ENCODE assay signal across 9 mouse cellular contexts in the genomic region with DNA sequence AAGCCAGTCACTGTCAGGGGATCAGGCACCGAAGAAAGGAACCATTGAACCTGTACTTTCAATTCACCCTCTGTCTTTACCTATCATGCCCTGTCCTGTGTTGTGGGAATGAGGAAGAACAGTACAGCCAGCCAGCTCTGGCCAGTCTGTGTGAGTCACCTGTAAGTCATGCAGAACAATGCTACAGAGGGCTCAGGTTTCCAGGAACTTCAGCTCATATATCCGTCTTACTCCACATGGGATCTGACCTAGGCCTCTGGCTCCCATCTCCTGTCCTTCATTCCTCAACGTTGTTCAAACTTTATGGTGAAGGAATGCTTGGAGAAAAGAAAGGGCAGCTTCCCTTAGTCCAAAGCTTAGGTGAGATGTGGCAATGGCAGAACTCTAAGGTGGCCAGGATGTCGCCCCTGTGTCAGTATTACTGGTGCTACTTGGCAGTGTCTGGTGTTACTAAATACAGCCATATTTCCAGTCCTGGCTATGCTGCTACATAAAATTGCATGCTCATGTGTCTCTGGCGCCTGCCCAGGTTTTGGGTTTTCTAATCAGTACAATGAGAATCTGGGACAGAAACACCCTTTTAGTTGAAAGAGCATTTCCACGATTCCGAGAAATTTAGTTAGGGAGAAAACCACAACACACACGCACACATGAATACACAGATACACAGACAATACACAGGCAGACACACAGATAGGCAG.
DNase-seq lines count a peak whose midpoint lies in the region; ATAC-seq and TF ChIP-seq lines count a peak whose summit lies in the region.
"Had no signal": no experiment of that assay in that cellular context is flagged by ENCODE, and none has a peak within 500 bp of the region (broad histone marks: within the 10 kb centered on the region; RNA-seq: fewer than 3 reads in every experiment).

No protein-coding gene starts in this region.

- WGBS in lung, postnatal 0 days: 69% methylated on average over 8 of the region's 8 CpGs
- 44% methylated on average over 8 of the region's 8 CpGs for WGBS in embryonic facial prominence, embryonic 13.5 days
- WGBS in hindbrain, embryonic 12.5 days: 83% methylated on average over 8 of the region's 8 CpGs

- TF ChIP-seq EP300 in lung, postnatal 0 days (IDR thresholded peaks at IDR 0.05): no peak

- H3K9me3 ChIP-seq in lung, postnatal 0 days (ENCODE audit: low read length): no peaks in the 10 kb centered on the region
- no peaks in the 10 kb centered on the region for H3K9me3 ChIP-seq in embryonic facial prominence, embryonic 13.5 days
- no peaks in the 10 kb centered on the region for H3K9me3 ChIP-seq in hindbrain, embryonic 12.5 days (replicated peaks)

- no peak overlapping the region for H3K4me2 ChIP-seq in lung, postnatal 0 days (replicated peaks; ENCODE audit: low read depth, low read length)
- H3K4me2 ChIP-seq in embryonic facial prominence, embryonic 13.5 days: no peak overlapping the region
- no peak overlapping the region for H3K4me2 ChIP-seq in hindbrain, embryonic 12.5 days (replicated peaks)

- intact Hi-C loops in heart, postnatal 25 days (cut with DNase I): no loop called here

- H3K27ac ChIP-seq in lung, postnatal 0 days (ENCODE audit: low read length): no peak overlapping the region
- H3K27ac ChIP-seq in embryonic facial prominence, embryonic 13.5 days: peak overlapping the region; percentile 29; the same call in 1 of the 2 replicates
- no peak overlapping the region for H3K27ac ChIP-seq in hindbrain, embryonic 12.5 days

- no peak for TF ChIP-seq CTCF in lung, postnatal 0 days (IDR thresholded peaks at IDR 0.05)

- no peaks in the 10 kb centered on the region for H3K36me3 ChIP-seq in lung, postnatal 0 days (ENCODE audit: insufficient read depth, low read length)
- H3K36me3 ChIP-seq in embryonic facial prominence, embryonic 13.5 days: no peaks in the 10 kb centered on the region
- H3K36me3 ChIP-seq in hindbrain, embryonic 12.5 days: no peaks in the 10 kb centered on the region

- H3K4me3 ChIP-seq in lung, postnatal 0 days (ENCODE audit: low read depth, low read length): no peak overlapping the region
- H3K4me3 ChIP-seq in embryonic facial prominence, embryonic 13.5 days: no peak overlapping the region
- no peak overlapping the region for H3K4me3 ChIP-seq in hindbrain, embryonic 12.5 days
- H3K4me3 ChIP-seq: erythroblast, embryonic 14.5 days had no signal

- no peaks in the 10 kb centered on the region for H3K4me1 ChIP-seq in lung, postnatal 0 days (ENCODE audit: insufficient read depth, low read depth, low read length)
- H3K4me1 ChIP-seq in embryonic facial prominence, embryonic 13.5 days: peaks cover 40% of the 10 kb centered on the region
- 0 out of 2 replicates have a peak, but pooled peaks cover 2% of the 10 kb centered on the region for H3K4me1 ChIP-seq in hindbrain, embryonic 12.5 days

- peak; percentile 66 for ATAC-seq in lung, postnatal 0 days
- ATAC-seq in embryonic facial prominence, embryonic 13.5 days (ENCODE audit: insufficient number of reproducible peaks, insufficient read depth, low FRiP score, low TSS enrichment, low read depth): no peak
- ATAC-seq in hindbrain, embryonic 12.5 days (ENCODE audit: low FRiP score): no peak

- H3K9ac ChIP-seq in lung, postnatal 0 days (replicated peaks; ENCODE audit: low read depth): no peak overlapping the region
- no peak overlapping the region for H3K9ac ChIP-seq in embryonic facial prominence, embryonic 13.5 days
- H3K9ac ChIP-seq in hindbrain, embryonic 12.5 days: no peak overlapping the region

- peak; percentile 29 for DNase-seq in lung, postnatal 0 days (ENCODE audit: low spot score)
- DNase-seq in lung, postnatal 25 days (ENCODE audit: low spot score): no peak
- peak; percentile 21 for DNase-seq in heart, postnatal 25 days (ENCODE audit: low spot score)
- peak; percentile 47 for DNase-seq in skeletal muscle tissue, adult 2 months (ENCODE audit: low read depth, low spot score)
- DNase-seq in cerebellum, adult 8-10 months: no peak
- no peak for DNase-seq in spleen, postnatal 4 days (ENCODE audit: low spot score in 2 of 2)

- no peaks in the 10 kb centered on the region for H3K27me3 ChIP-seq in lung, postnatal 0 days (replicated peaks; ENCODE audit: insufficient read depth, low read length)
- no peaks in the 10 kb centered on the region for H3K27me3 ChIP-seq in embryonic facial prominence, embryonic 13.5 days
- H3K27me3 ChIP-seq in hindbrain, embryonic 12.5 days: no peaks in the 10 kb centered on the region

Comparison
In these comparisons a context has a peak if more than half of its experiments do, and no peak if none do; other contexts are left out.
1. DNase-seq: peak in lung, postnatal 0 days (single experiment), heart, postnatal 25 days (single experiment) and skeletal muscle tissue, adult 2 months (single experiment); none in lung, postnatal 25 days (single experiment), cerebellum, adult 8-10 months (single experiment) and spleen, postnatal 4 days (0 of 2).